Mouse (Mus musculus): ENCODE results near the gene Apol9a. TPM values are rescaled to one million over a fixed set of nuclear protein-coding genes. Genes with fewer than 3 reads are reported as not detected.

The Apol9a gene
- polyA plus RNA-seq, 1 experiment from 2014 or later = 0.53 TPM

- Histone ChIP-seq H3K9ac (no peak overlapping the region), H3K4me2 (0 out of 2 replicates have a peak overlapping the region, but pooled peaks have one; percentile 63), H3K27ac (no peak overlapping the region), H3K4me3 (no peak overlapping the region), H3K9me3 (replicated peaks) (no peaks in the 10 kb centered on the region), H3K27me3 (no peaks in the 10 kb centered on the region), H3K4me1 (replicated peaks) (peaks cover 37% of the 10 kb centered on the region), H3K36me3 (no peaks in the 10 kb centered on the region)
- 58% methylated on average over 9 of the region's 9 CpGs for WGBS
- ATAC-seq (replicated peaks; ENCODE audit: insufficient number of reproducible peaks, insufficient read depth, low FRiP score, low read depth) = no peak
These were observed 51.4 kb downstream of the Apol9a start for GRCm38 (mm10) chr15:77359486-77359885.

- no peaks in the 10 kb centered on the region for H3K9me3 ChIP-seq (replicated peaks)
- no peak overlapping the region for H3K9ac ChIP-seq
- 30% methylated on average over 6 of the region's 6 CpGs for WGBS
- peak overlapping the region; percentile 63 for H3K4me2 ChIP-seq
- H3K27me3 ChIP-seq = no peaks in the 10 kb centered on the region
- H3K4me3 ChIP-seq = peak overlapping the region; percentile 36
- H3K27ac ChIP-seq = 0 out of 2 replicates have a peak overlapping the region, but pooled peaks have one; percentile 50
- ATAC-seq (replicated peaks; ENCODE audit: insufficient number of reproducible peaks, insufficient read depth, low FRiP score, low read depth) = no peak
- H3K4me1 ChIP-seq (replicated peaks) = peaks cover 40% of the 10 kb centered on the region
- H3K36me3 ChIP-seq = no peaks in the 10 kb centered on the region
These were observed 51.9 kb downstream of the Apol9a start for GRCm38 (mm10) chr15:77359084-77359483.

- Histone ChIP-seq H3K9me3 (replicated peaks) (no peaks in the 10 kb centered on the region), H3K9ac (no peak overlapping the region), H3K4me2 (peak overlapping the region; percentile 63), H3K27me3 (no peaks in the 10 kb centered on the region), H3K36me3 (no peaks in the 10 kb centered on the region), H3K4me3 (peak overlapping the region; percentile 36), H3K4me1 (replicated peaks) (peaks cover 45% of the 10 kb centered on the region), H3K27ac (peak overlapping the region; percentile 50; the same call in 1 of the 2 replicates)
- peak; percentile 79 for ATAC-seq (replicated peaks; ENCODE audit: insufficient number of reproducible peaks, insufficient read depth, low FRiP score, low read depth)
- 8% methylated on average over 25 of the region's 29 CpGs for WGBS
These were observed 52.5 kb downstream of the Apol9a start for GRCm38 (mm10) chr15:77358320-77359040.

GRCm38 (mm10) chr15:77356248-77356810 lies 54.6 kb downstream of the Apol9a start:
- peak overlapping the region; percentile 34 for H3K27ac ChIP-seq
- H3K4me1 ChIP-seq (replicated peaks) = peaks cover 43% of the 10 kb centered on the region
- 4% methylated on average over 11 of the region's 11 CpGs for WGBS
- peak; percentile 50 for ATAC-seq (replicated peaks; ENCODE audit: insufficient number of reproducible peaks, insufficient read depth, low FRiP score, low read depth)
- H3K4me2 ChIP-seq = peak overlapping the region; percentile 52
- H3K9ac ChIP-seq = no peak overlapping the region
- peak overlapping the region; percentile 12 for H3K4me3 ChIP-seq
- H3K27me3 ChIP-seq = no peaks in the 10 kb centered on the region
- no peaks in the 10 kb centered on the region for H3K36me3 ChIP-seq
- no peaks in the 10 kb centered on the region for H3K9me3 ChIP-seq (replicated peaks)

- Histone ChIP-seq H3K4me1 (replicated peaks) (peaks cover 43% of the 10 kb centered on the region), H3K9me3 (replicated peaks) (no peaks in the 10 kb centered on the region), H3K27ac (peak overlapping the region; percentile 66), H3K27me3 (no peaks in the 10 kb centered on the region), H3K9ac (no peak overlapping the region), H3K36me3 (no peaks in the 10 kb centered on the region), H3K4me2 (no peak overlapping the region), H3K4me3 (no peak overlapping the region)
- 64% methylated on average over 6 of the region's 6 CpGs for WGBS
- ATAC-seq (replicated peaks; ENCODE audit: insufficient number of reproducible peaks, insufficient read depth, low FRiP score, low read depth) = no peak
These were observed 55.9 kb downstream of the Apol9a start for GRCm38 (mm10) chr15:77354848-77355551.

GRCm38 (mm10) chr15:77354496-77354847 lies 56.5 kb downstream of the Apol9a start:
- ATAC-seq (replicated peaks; ENCODE audit: insufficient number of reproducible peaks, insufficient read depth, low FRiP score, low read depth) = no peak
- Histone ChIP-seq H3K36me3 (no peaks in the 10 kb centered on the region), H3K4me1 (replicated peaks) (peaks cover 43% of the 10 kb centered on the region), H3K9ac (no peak overlapping the region), H3K27ac (peak overlapping the region; percentile 66), H3K4me3 (no peak overlapping the region), H3K4me2 (no peak overlapping the region), H3K27me3 (no peaks in the 10 kb centered on the region), H3K9me3 (replicated peaks) (no peaks in the 10 kb centered on the region)
- WGBS = 36% methylated on average over 4 of the region's 4 CpGs

Other genes with a start within 250 kb of the Apol9a start
- 54.6 and 61.2 TPM in 2 replicates for gene Rbfox2, start 104.1 kb downstream of the Apol9a start, polyA plus RNA-seq (2015; fragmentation: Nextera tagmentation; extraction: Ambion mirVana)
- gene Apol7a, start 12.0 kb downstream of the Apol9a start, polyA plus RNA-seq (2015; fragmentation: Nextera tagmentation; extraction: Ambion mirVana) = 0.14 and 0.15 TPM in 2 replicates
- gene Apol7b, start 36.4 kb upstream of the Apol9a start, polyA plus RNA-seq (2015; fragmentation: Nextera tagmentation; extraction: Ambion mirVana) = 0.30 TPM in 1 of 2 replicates, not detected in the other
- not detected in 2 replicates for gene Apol10a, start 65.9 kb upstream of the Apol9a start, polyA plus RNA-seq (2015; fragmentation: Nextera tagmentation; extraction: Ambion mirVana)
- gene Apol11a, start 97.1 kb upstream of the Apol9a start, polyA plus RNA-seq (2015; fragmentation: Nextera tagmentation; extraction: Ambion mirVana) = not detected in 2 replicates
- gene Apol7c, start 122.2 kb upstream of the Apol9a start, polyA plus RNA-seq (2015; fragmentation: Nextera tagmentation; extraction: Ambion mirVana) = 0.15 TPM in 1 of 2 replicates, not detected in the other
- not detected in 2 replicates for gene 1700025B11Rik, start 150.8 kb upstream of the Apol9a start, polyA plus RNA-seq (2015; fragmentation: Nextera tagmentation; extraction: Ambion mirVana)
- 0.06 and 0.08 TPM in 2 replicates for gene Apol10b, start 185.0 kb upstream of the Apol9a start, polyA plus RNA-seq (2015; fragmentation: Nextera tagmentation; extraction: Ambion mirVana)
- gene Gm36245, start 188.1 kb upstream of the Apol9a start, polyA plus RNA-seq (2015; fragmentation: Nextera tagmentation; extraction: Ambion mirVana) = not detected in 2 replicates
- 0.40 and 0.66 TPM in 2 replicates for gene Apol11b, start 232.2 kb upstream of the Apol9a start, polyA plus RNA-seq (2015; fragmentation: Nextera tagmentation; extraction: Ambion mirVana)

Data from heart, embryonic 15.5 days (tissue).